Mouse (Mus musculus) regulatory T cell (primary cell): ENCODE measurements at regions not wholly inside any gene's neighbourhood (a gene's known extent, or its start where the extent isn't known, plus 50 kb on each side); places are given as distances from the start of the nearest gene placed in this dataset.

Source experiments
- in situ Hi-C: fragments of 300-600 bp; cut with MboI, MseI; formaldehyde crosslinking; loops from one replicate; pipeline ENCODE4 v1.15.1; 2025; ENCODE audit warnings: high pct_unique_total_duplicates

DNA sequence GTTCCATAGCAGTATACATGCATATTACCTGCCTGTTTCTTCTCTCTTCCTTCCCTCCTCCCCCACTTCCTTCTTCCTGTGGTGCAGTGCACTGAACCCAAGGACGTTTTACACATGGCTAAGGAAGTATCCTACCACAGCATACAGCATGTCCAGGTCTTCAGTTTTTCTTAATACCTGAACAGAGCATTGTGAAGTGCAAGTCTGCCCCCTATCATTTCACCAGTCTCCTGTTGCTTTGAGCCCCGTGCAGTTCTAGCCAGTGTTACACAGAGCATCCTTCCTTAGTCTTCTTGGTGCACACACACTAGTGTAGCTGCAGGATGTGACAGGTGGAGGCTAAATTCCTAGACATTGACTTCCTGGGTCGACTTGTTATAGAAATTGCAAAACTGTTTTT lies 53.7 kb upstream of the Foxb1 start:
- in situ Hi-C loops, result no loop called here

DNA sequence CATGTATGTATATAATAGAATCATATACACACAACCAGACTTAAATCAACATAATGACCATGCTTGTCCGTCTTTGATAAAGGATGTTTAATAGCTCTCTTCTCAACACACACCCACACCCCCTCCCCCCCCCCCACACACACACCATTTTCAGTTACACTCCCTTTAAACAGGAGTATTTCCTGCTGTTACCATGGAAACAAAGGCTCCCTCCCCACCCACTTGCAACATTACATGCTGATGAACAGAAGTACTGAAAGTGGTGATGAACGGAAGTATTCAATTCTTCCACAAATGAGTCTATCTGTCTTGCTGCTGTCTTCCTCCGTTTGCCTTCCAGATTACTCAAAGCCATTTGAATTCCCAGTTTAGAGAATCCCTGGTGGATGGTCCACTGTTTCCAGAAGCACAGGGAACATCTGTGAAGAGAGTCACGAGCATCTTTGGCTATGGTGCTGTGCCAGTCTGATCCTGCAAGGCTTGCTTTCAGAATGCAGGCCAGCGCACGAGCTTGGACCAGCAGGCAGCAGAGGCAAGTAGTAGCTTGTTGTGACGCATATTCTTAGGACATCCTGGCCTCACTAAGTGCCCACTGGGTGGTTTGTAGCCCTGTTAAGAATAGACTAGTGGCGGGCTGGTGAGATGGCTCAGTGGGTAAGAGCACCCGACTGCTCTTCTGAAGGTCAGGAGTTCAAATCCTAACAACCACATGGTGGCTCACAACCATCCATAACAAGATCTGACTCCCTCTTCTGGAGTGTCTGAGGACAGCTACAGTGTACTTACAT lies 62.6 kb upstream of the Foxb1 start:
- in situ Hi-C loops, result no loop called here

DNA sequence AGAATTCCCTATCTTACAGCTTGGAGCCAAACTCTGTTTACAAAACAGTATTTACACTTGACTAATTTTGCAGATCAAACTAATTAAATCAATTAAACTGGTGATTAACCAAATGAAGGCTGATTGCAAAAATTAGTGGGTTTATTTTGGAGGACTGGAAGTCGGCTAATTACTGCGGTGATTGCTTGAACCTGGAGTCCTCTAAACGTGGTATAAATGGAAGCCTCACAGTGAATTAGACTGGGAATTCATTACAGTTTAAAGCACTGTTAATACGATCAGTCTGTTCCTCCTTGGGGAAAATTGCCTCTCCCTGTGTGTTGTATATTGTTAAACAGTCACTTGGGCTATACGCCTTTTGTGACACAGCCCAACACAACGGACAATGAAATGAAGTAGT lies 67.7 kb upstream of the Foxb1 start:
- in situ Hi-C loops, result loop anchor here (25.0 kb wide), 1 partner anchor 966 kb away; no protein-coding TSS in a partner anchor

DNA sequence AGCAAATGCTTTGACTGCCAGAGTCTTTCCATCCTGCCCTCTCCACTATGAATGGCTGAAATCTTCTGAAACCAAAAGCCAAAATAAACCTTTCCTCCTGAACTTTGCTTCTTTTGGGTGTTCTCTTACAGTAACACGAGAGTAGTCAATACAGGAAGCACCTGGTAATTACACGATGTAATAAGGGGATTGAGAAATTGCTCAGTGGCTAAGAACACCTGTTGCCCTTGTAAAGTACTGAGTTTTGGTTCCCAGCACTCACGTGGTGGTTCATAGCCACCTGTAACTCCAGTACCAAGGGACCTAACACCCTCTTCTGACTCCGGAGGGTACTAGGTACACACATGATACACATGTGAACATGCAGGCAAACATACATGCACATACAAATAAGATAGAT lies 74.7 kb upstream of the Foxb1 start:
- in situ Hi-C loops, result loop anchor here (25.0 kb wide), 1 partner anchor 973 kb away; no protein-coding TSS in a partner anchor

DNA sequence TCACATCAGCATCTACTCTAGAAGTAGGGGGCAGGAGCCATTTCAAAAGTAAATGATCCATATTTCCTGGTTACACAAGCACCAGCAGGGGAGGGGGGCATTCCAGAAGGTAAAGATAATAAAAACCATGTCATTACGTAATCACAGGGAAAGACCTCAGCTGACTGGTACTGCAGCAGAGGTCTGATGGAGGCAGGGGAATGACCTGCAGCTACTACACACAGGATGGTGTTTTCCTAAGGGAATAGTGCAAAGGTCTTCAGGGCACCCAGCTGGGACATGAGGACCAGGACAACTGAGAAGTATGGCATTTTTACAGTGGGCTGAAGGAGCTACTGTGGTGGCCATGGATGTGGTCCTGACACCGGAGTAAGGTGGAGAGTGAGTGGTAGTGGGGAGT lies 78.5 kb upstream of the Foxb1 start:
- in situ Hi-C loops, result loop anchor here (25.0 kb wide), 1 partner anchor 977 kb away; no protein-coding TSS in a partner anchor

DNA sequence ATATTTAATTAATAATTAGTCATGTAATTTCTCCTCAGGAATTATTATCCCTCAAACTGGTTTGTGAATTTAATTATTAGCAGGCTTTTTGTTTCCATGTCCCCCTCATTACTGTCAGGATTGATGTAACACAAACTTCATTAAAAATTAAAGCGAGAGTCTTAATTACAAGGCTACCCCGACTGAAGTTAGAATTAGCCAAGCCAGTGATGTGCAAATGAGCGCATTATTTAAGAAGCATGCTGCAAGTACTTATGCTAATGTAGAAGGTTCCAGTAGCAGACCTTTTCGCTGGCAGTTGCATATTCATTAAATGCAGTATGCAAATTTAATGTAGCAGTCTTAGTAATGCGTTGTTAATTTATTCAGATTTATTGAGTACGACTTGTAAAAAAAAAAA lies 84.0 kb upstream of the Foxb1 start:
- in situ Hi-C loops, result loop anchor here (25.0 kb wide), 1 partner anchor 982 kb away; no protein-coding TSS in a partner anchor

DNA sequence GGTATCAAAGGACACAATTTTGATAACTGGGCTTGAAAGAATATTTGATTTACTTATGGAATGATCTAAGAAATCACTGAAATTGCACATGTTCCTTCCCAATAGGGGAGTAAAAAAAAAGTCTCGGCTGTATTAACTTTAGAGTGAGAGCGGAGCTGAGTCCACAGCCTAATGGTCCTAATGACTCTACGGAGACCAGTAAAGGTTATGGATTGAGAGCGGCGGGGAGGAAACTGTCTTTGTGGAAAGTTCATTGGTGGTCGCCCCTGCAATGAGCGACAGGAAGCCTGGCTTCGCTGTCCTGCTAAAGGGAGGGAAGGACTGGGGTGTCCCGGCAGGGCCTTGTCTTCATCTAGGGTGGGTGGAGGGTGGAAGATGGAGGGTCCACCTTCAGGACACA lies 84.5 kb upstream of the Foxb1 start:
- in situ Hi-C loops, result loop anchor here (25.0 kb wide), 1 partner anchor 983 kb away; no protein-coding TSS in a partner anchor

DNA sequence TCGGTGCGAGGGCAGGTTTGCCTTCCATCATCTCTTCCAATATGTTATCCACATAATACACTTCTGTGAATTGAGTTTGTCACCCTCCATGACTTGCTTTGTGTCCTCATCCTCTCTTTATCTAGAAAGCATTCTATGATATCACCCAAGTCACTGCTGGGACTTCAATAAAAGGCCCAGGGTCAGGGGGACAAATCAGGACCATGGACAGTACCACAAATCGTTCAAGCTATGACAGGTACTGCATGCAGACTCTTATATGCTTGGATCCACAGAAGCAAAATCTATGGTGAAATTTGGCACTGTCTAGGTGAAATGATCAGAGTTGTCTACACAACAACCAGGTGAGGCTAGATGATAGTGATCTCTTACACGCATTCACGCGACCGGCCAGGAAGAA lies 95.9 kb upstream of the Foxb1 start:
- in situ Hi-C loops, result no loop called here

DNA sequence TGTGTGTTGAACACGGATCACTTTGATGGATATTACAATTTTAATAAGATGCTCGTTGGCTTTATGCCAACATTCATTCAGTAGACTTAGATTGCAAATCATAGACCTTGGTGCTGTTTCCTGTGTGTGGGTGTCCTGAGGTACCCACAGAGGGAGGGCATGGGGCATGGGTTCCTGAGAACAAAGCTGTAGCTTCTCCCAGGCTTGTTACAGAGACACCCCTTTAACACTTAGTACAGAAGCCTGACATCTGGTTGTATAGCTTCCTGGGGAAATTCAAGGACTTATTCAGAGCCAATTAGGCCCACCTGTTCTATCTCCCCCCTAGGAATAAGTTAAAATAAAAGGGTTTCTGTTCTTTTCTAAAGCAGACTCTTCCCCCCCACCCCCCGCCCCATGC lies 97.9 kb upstream of the Foxb1 start:
- in situ Hi-C loops, result no loop called here

DNA sequence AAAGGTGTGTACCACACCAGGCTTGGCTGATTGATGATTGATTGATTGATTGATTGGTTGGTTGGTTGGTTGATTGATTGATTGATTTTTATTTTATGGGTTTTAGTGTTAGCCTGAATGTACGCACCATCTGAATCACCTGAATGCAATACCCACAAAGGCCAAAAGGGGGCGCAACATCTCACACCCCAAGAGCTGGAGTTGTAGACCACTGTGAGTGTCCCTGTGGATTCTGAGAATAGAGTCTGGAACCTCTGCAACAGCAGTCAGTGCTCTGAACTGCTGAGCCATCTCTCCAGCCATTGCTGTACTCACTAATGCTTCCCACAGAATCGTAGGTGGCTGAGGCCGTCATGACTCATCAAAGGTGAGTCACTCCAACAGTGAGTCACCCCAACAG lies 109.4 kb upstream of the Foxb1 start:
- in situ Hi-C loops, result loop anchor here (10.0 kb wide), 1 partner anchor 275 kb away; the partner anchor contains the start of gene Fam81a

DNA sequence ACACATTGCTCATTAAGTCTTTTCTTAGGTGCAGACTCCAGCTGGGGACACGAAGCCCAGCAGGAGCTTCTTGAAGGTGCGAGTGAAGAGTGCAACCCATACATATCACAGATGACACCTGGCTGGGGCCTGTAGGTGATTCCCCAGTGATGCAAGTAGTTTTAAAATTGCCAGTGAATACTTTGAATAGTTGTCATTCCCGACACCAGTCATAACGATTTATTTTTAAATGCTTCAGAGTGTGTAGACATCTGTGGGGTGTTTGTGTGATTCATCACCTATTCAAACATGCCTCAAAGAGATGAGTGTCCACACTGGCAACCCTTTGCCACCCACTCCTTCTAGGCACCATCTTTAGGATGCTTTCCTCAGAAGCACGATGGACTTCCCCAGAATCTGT lies 102.9 kb upstream of the Bnip2 start:
- in situ Hi-C loops, result no loop called here

DNA sequence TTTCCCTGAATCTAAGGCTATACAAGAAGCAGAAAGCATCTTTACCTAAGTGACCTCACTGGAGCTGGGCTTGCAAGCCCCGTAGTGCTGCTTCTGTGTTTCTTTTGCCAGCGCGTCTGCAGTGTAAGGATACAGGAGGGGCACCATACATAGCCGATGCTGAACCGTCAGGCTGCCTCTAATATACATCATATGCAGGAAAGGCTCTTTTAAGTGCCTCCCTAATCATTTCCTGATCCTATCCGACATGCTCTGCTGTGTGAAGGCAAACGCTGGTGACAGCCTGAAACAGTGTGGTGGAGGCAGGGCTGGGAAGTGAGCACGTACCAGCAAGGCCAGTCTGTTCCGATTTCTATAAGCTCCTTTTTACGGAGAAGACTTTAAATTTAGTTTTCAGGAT lies 91.2 kb upstream of the Bnip2 start:
- in situ Hi-C loops, result no loop called here

DNA sequence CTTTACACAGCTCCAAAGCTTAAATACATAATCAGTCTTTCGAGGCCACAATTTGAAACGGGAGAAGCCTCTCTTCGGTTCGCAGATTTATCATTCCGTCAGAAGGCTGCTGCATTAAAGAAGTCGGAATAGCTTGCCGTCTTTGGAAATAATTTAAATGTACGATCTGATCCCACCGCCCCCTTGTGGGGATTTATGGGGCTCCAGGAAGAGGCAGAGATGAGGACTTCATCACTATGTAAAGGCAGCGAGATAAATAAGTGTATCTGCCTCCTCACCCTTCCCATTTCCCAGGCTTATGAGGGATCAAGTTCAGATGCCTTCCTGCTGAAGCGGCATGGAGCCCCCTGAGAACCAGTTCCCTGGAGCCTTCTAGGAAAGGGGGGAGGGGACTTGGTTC lies 89.9 kb upstream of the Bnip2 start:
- in situ Hi-C loops, result no loop called here

DNA sequence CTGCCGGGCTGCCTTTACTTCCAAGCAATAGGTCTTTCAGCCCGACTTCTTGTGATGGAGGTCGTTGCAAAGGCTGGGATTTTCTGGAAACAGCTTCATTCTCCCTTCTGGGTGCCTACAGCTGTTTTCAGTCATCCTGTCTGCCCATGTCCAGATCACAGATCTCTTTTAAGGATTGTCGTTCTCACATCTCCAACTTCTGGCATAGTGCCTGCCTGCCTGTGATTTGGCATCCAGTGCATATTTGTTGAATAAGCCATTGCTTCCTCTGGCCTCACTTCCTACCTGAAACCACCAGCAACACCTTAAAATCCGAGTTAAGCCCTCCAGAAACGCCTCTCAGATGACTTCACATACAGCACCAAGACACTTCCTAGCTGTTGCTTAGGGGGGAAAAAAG lies 88.4 kb upstream of the Bnip2 start:
- in situ Hi-C loops, result no loop called here

DNA sequence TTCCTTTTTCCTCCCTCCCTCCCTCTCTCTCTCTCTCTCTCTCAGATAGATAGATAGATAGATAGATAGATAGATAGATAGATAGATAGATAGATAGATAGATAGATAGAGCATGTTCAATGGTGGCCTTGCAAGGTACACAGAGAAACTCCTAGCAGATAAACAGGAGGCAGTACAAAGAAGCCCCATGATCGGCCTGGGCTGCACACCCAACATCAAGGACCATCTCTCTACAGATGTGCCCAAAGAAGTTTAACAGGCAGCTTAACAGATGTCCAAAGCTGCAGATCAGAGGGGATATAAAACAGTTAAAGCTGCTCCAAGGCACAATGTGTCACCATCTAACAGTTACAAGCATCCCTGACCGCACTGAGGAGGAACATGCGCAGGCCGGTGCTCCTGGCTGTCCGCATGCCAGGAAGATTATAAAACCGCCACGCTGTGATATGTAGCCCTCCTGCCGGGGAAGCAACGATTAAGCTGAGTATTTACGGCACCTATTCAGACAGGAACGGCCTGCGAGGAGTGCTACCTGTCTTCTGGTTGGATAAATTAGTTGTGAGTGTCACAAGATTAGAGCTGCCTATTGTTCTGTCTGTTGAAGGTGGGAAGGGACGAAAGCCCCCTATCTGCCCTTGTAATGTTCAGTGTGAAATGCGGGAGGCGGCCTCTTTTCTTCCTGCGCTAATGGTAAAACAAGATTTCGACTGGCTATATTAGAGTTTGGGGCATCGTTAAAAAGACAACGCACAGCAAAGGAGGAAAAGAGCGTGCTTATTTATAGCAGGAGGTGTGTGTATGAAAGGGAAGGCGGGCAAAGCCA lies 81.9 kb upstream of the Bnip2 start:
- in situ Hi-C loops, result no loop called here

DNA sequence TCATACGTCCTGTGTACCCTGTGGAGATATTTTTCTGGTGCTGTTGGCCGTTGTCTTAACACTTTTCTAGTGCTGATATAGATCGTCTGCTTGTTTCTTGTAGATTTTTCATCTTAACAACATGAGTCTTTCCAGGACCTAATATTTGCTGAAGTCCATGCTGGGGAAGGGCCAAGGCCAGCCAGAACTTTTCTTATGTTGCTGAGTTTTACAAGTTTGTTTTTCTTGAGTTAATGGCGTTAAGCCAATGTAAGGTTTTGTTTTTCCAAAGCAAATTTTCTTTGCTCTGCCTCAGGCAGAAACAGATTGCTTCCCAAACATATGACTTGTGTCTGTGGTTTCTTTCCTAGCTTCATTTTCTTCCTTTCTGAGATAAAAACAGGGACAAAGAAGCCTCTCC lies 78.6 kb upstream of the Bnip2 start:
- in situ Hi-C loops, result no loop called here

DNA sequence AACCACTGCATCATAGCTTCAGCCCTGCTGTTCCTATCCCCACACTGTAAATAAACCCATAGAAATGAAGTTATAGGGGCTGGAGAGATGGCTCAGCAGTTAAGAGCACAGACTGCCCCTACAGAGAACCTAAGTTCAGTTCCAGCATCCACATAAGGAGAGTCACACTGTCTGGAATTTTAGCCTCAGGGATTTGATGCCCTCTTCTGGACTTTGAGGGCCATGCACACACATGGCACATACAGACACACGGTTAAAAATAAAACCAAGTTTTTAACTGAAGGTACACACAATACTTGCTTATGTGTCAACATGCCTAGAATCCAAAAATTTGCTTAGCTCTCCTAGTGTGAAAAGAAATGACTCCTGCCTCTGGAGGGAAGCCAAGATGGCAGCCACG lies 61.1 kb upstream of the Bnip2 start:
- in situ Hi-C loops, result no loop called here

DNA sequence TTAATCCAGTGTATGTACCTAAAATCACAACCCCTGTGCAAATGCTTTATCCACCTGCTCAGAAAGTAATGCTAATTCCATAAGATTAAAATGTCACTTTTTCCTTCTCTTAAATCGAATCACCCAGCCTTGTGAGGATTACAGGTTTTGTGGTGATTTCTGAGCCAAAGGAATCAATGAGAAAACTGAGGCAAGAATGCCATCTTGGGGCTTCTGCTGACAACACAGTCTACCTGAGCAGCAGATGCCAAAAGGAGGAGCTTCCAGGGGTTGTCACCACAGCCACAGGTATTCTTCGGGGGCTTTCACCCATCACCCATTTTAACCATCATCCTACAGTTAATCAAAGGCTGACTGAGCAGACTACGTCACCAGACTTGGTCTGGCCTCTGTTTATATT lies 51.4 kb upstream of the Bnip2 start:
- in situ Hi-C loops, result no loop called here
